Mouse (Mus musculus) splenic B cell, adult 2 months (primary cell): Measurements from ENCODE around the gene Cx3cl1.

Source experiments
- DNase-seq: peaks from one replicate; pipeline ENCODE4 v3.0.0-alpha.2; 2011; ENCODE audit warnings: low read depth, low spot score
- H3K27me3 ChIP-seq: 2 replicates; pipeline ENCODE4 v1.6.1; 2012; ENCODE audit warnings: mild to moderate bottlenecking, low read length, moderate library complexity, mixed read lengths; ENCODE audit not compliant: control insufficient read depth, poor library complexity, insufficient read depth, severe bottlenecking
- H3K36me3 ChIP-seq: 2 replicates; pipeline ENCODE4 v1.6.1; 2012; ENCODE audit warnings: mild to moderate bottlenecking, low read length, moderate library complexity, mixed read lengths; ENCODE audit not compliant: control insufficient read depth, poor library complexity, insufficient read depth, severe bottlenecking

The Cx3cl1 gene

DNA sequence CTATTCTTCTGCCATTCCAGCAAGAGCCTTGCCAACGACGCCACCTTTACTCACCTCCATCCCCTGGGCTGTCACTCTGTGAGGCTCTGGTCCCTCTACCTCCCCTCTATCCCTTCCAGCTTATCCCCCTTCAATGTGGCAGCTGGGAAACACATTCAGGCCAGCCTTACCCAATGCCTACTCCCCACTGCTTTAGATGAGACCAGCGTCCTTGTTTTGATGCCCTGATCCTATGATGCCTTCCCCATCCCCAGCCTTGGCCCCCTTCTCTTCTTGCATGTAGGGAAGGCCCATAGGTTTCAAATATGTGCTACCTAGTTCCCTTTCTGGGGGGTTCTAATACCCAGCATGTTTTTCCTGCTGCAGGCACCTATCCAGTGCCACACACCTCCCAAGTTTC is 21.9 kb upstream of the Cx3cl1 start:
- H3K27me3 ChIP-seq: no peaks in the 10 kb centered on the region
- no peak for DNase-seq
- H3K36me3 ChIP-seq: no peaks in the 10 kb centered on the region

DNA sequence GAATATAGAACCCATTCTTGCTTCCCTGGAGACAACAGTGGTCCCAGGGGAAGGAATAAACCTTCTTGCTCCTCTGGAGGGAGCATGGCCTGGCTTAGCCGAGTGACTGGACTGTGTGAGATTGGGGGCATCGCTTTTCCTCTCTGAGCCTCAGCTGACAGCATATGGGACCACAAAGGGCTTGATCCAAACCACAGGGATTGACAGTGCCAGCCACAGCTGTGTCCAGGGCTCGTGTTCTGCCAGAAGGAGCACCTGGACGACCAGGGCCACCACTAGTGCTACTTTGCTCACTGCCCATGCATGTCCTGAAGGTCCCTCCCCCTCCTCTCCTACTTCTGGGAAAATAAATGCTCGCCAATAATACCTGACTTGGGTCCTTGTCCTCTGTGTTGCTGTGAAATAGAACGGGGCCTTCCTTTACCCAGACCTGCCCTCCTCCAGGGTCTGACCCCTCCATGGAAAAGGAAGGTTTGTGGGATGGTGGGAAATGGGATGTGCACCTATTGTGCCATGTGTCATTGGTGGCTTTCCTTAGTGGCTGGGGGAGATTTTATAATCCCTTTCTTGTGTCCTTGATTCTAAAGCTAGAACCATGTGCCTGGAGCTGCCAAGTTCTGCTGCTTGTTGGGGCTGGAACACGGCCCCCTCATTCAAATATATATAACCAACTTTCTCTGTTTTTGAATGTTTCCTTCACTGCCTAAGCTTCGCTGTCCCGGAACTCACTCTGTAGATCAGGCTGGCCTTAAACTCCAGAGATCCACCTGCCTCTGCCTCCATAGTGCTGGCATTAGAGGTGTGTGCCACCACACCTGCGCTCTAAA is 20.6 kb upstream of the Cx3cl1 start:
- DNase-seq: no peak
- no peaks in the 10 kb centered on the region for H3K36me3 ChIP-seq
- no peaks in the 10 kb centered on the region for H3K27me3 ChIP-seq

DNA sequence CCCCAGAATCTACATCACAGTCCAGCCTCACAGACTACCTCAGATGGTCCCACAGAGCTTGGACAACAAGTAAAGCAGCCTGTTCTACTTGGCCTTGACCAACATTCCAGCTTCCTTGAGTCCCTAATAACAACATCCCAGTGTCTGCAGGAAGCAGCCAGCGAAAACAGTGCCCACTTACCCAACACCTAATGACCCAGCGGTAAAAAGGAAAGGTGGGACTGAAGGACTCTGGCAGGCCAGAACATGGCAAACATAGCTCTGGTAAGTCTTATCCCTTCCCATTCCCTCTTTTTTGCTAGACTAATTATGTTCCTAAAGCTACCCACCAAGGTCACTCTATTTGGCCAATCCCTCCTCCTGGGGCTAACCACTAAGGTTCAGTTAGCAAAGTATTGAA is 17.8 kb upstream of the Cx3cl1 start:
- no peaks in the 10 kb centered on the region for H3K27me3 ChIP-seq
- no peaks in the 10 kb centered on the region for H3K36me3 ChIP-seq
- DNase-seq: no peak

DNA sequence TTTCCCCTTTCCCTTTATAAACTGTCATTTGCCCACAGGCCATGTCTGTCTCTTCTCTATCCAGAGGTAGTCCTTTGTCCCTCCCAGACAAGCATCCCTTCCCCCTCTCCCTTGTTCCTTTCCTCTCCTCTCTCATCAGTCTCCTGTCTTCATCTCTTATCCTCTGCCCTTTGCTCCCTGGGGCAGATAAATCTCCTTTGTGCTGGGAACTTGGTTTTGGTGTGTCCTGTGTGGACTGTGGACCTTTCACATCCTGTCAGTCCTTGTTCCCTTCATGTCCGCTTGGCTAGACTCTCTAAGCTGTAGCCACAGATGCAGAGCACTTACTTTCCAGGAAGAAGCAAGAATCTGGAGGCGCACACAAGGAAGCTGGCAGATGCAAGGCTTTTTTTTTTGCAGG is 17.3 kb upstream of the Cx3cl1 start:
- DNase-seq: no peak
- Histone ChIP-seq H3K36me3 (no peaks in the 10 kb centered on the region), H3K27me3 (no peaks in the 10 kb centered on the region)

DNA sequence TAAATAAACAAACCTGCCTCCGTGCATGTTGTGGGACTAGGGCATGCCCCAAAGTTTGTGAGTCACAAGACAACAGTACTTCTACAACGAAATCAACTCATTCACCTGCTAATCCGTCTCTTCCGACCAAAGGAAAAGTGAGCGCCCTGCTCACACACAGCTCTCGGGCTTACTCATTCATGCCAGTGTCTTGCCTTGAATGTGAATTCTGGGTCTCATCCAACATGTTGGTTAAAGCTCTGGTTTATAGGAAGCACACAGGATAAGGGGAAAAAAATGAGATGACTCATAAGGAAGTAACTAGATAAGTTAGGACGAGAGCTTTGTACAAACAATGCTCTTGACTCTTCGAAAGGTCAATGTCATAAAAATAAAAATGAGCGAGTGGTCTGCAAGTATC is 4.8 kb upstream of the Cx3cl1 start:
- no peaks in the 10 kb centered on the region for H3K36me3 ChIP-seq
- H3K27me3 ChIP-seq: 0 out of 2 replicates have a peak, but pooled peaks cover 2% of the 10 kb centered on the region
- DNase-seq: no peak

DNA sequence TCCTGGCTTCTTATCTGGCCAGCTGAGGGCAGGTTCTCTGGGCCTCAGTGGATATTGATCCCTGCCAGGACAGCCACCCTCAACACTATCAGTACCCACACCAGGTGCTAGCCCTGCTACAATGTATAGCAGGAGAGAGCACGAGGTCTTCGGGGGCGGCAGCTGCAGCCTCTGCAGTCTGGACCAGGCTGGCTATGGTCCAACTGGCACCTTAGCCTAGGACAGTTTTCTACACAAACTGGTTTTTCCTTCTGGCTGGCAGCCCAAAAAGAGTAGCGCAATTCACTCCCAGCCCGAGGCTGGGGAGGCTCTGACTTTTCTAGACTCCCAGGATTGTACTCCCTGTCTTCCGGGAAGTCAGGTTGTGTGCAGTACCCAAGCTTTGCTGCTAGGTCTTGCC is 864 bp upstream of the Cx3cl1 start:
- DNase-seq: no peak
- Histone ChIP-seq H3K27me3 (0 out of 2 replicates have a peak, but pooled peaks cover 2% of the 10 kb centered on the region), H3K36me3 (no peaks in the 10 kb centered on the region)

DNA sequence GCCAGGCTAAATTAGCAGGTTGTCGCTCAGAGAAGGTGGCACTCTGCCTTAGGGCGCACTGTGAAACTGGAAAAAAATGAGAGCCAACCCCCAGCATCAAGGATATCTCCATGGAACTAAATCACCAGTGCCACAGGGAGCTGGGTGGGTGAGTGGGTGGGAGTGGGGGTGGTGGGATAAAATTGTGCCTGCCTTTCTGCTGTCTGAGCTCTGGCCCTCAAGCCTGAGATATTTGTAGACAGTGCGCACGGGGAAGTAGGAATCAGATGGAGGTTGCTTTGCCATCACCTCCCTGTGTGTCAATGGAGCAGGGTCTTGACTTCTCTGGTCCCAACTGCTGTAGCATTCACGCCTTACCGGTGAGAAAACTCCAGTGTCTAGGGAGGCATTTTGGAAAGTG is 1.2 kb downstream of the Cx3cl1 start:
- no peaks in the 10 kb centered on the region for H3K36me3 ChIP-seq
- 0 out of 2 replicates have a peak, but pooled peaks cover under 1% of the 10 kb centered on the region for H3K27me3 ChIP-seq
- DNase-seq: no peak

DNA sequence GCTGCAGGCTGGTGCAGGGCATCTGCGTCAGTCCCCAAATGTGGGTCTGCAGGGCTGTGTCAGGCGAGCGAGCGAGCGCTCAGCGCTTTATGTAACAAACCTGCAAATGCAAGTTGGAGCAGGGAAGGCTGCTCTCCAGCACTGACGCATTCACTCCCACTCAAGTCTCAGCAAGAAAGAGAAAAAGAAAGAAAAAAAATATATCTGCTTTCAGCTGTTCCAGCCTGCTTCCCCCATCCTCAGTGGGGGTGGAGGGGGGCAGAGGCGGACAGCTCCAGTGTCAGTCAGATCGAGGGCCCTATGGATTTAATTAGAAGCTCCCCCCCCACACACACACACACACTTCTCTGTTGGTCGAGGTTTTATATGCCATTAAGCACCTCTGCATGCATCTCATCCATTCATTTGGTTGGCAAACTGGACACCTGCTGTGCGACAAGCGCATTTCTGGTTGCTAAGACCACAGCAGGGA is 1.9 kb downstream of the Cx3cl1 start:
- Histone ChIP-seq H3K36me3 (no peaks in the 10 kb centered on the region), H3K27me3 (no peaks in the 10 kb centered on the region)
- DNase-seq: no peak

DNA sequence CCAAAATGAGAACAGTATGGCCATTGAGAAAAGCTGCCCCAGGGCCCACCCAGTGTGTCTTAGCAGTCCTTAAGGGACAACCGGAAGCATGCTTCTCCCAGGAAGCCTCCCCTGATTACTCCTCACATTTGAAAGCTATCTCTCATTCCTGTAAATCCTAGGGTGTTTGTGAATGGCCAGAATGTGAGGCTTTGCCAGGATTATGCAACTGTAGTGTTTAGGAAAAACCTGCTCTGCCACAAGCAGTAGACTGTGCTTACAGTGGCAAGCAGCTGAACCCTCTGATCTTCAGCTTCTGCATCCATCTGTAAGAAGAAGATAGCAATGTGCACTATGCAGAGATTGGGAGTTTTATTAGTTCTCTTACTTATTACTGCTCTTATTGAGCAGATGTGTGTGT is 2.8 kb downstream of the Cx3cl1 start:
- no peak for DNase-seq
- no peaks in the 10 kb centered on the region for H3K27me3 ChIP-seq
- H3K36me3 ChIP-seq: no peaks in the 10 kb centered on the region

DNA sequence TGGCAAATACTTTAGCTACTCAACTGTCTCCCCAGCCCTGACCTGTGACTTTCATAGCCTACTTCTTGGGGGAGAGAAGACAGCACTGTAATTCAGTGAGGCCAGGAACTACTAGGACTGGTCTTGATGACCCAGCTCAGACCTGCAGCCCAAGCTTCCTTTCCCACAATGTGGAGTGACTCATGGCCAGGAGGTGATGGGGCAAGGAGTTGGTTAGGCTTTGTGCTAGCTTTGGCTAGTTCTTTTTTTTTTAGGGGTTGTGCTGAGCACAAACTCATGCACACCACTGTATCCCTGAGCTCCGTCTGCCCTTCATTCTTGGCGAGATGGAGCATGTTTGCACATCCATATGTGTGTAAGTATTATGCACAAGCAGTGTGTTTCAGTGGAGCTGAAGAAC is 4.5 kb downstream of the Cx3cl1 start:
- no peak for DNase-seq

DNA sequence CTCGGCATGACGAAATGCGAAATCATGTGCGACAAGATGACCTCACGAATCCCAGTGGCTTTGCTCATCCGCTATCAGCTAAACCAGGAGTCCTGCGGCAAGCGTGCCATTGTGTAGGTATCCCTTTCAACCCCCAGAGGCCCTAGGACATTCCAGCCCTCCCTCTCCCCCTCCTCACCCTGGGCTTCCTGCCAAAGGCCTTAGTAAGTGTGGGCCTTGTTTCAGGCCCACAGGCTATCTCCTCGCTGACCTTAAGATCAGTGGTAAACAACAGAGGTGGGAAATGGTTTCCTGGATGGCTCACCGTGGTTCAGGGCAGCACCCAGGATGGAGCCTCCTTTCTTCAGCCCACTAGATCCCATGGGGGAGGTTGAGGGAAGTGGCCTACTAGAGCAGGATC is 6.2 kb downstream of the Cx3cl1 start:
- H3K36me3 ChIP-seq: no peaks in the 10 kb centered on the region
- H3K27me3 ChIP-seq: no peaks in the 10 kb centered on the region
- no peak for DNase-seq

More for the DNA sequence above, 4.5 kb downstream of the Cx3cl1 start:
- H3K27me3 ChIP-seq: no peaks in the 10 kb centered on the region
- no peaks in the 10 kb centered on the region for H3K36me3 ChIP-seq

DNA sequence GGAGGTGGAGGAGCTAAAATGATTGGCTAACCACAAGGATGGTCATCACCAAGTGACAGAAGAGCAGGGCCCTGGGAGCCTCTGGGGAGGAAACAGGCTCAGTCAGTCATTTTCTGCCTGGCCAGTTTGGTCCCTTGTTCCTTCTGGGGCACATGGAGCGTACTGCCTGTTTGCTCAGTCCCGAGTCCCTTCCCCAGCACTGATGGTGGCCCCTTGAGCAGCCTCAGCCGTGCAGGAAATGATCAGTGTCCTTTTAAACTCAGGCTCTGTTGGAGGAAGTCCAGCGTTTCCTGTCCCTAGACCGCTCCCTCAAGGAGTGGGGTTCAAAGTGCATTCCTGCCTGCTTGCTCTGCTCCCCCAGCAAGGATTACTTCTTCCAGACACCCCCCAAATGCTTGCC is 6.7 kb downstream of the Cx3cl1 start:
- Histone ChIP-seq H3K27me3 (no peaks in the 10 kb centered on the region), H3K36me3 (no peaks in the 10 kb centered on the region)
- DNase-seq: peak; percentile 14

DNA sequence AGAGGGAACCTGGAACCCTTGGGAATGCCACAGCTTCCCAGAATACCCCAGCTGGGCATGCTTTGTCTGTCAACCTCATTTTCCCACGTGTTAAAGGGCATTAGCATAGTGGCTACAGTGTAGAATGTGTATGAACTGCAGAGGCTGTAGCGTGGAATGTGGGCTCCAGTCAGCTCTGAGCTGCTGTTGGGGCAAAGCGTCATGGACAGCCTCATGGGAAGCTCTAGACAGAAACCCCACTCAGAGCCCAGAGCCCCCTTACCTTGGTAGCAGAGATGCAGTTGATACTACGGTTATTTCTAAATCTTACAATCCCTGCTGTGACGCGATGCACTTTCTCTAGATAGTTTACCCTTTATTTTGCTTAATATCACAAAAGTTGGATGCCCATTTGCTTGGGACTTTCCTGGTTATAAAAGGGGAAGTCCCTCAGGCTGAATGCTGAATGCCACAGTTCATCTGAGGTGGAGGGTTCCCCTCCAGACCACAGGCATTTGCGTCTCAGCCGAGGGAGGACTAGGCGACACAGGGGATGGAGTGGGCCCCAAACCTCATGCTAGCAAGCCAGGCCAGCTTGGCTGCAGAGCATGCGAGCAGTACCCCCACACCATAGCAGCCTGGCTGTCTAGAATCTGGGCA is 7.2 kb downstream of the Cx3cl1 start:
- DNase-seq: peak; percentile 60
- no peaks in the 10 kb centered on the region for H3K27me3 ChIP-seq
- H3K36me3 ChIP-seq: no peaks in the 10 kb centered on the region

DNA sequence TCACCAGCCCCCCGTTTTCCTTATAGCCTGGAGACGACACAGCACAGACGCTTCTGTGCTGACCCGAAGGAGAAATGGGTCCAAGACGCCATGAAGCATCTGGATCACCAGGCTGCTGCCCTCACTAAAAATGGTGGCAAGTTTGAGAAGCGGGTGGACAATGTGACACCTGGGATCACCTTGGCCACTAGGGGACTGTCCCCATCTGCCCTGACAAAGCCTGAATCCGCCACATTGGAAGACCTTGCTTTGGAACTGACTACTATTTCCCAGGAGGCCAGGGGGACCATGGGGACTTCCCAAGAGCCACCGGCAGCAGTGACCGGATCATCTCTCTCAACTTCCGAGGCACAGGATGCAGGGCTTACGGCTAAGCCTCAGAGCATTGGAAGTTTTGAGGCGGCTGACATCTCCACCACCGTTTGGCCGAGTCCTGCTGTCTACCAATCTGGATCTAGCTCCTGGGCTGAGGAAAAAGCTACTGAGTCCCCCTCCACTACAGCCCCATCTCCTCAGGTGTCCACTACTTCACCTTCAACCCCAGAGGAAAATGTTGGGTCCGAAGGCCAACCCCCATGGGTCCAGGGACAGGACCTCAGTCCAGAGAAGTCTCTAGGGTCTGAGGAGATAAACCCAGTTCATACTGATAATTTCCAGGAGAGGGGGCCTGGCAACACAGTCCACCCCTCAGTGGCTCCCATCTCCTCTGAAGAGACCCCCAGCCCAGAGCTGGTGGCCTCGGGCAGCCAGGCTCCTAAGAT is 7.9 kb downstream of the Cx3cl1 start:
- Histone ChIP-seq H3K36me3 (no peaks in the 10 kb centered on the region), H3K27me3 (no peaks in the 10 kb centered on the region)
- DNase-seq: no peak
